Mouse (Mus musculus): ENCODE results near the gene Oxct2b.
"Not testable (repeated sequence)": the region's sequence is repeated elsewhere in the genome, so short reads cannot be mapped to it uniquely, and the experiment has no call there.

The Oxct2b gene

DNA sequence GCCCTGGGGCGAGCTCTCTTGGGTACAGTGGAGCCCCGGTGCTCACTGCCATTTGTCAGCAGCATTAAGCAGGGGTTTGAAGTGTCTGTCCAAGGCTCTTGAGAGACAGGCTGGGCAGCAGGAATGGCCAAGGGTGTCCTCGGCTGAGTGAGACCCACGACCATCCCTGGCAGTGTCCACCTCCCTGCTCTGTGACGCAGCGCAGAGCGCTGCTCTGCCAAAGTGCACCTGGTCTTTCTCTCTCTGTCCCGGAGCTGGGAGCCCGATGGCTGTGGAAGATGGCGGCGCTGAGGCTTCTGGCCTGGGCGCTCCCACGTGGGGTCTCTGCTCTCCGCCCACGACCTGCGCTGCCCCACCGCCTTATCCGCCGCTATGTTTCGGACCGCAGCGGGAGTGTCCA, at the start of gene Oxct2b:
Gene Oxct2b, plus strand, starts transcription at position 256 of the 400 bp plus-strand sequence.
- DNase-seq (ENCODE audit: low spot score in 2 of 2) = no peak

DNA sequence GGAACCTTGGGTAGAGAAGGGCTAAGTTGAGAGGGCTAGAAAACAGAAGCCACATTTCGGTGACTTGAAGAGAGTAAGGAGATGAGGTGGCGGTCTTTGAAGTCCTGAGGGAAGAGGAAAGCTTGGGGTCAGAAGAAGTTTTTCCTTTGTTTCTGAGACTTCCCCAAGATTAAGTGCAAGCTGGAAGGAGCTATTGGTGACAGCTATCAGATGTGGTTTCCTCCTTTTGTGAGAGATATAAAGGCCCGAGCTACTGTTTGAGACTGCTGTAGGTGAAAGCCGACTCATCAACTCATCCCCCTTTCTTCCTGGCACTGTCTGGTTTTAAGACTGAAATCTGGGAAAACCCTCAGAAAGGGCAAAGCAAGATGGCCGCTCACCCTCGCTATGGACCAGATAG, 47.4 kb upstream of the Oxct2b start:
- DNase-seq (ENCODE audit: low spot score in 2 of 2) = no peak

DNA sequence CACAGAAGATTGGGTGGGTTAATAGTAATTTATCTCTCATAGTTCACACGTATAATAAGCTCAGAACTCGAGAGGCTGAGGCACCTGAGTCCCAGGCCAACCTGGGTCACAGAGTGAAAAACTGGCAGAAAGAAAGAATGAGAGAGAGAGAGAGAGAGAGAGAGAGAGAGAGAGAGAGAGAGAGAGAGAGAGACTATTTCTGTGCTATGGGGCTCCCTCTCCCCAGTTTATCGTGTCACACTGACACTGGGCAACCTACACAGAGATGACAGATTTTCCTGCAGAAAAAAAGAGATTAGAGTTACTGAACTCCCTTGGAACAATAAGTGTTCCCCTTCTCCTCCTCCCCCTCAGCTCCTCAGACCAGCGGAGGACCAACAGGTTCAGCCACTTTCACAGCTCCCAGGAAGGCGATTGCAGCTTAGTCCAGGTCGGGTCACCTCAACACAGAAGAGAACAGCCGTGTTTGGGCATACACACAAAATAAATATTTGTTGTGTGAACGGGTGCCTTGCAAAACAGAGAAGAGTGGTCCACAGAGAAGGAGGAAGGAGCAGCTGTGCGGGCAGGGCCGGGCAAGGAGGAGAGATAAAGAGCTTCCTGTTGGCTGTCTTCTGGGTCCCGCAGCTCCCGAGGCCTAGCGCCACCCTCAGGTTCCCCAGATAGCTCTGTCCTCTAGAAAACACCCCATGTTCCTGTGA, 44.6 kb upstream of the Oxct2b start:
- no peak for DNase-seq (ENCODE audit: low spot score in 2 of 2)

DNA sequence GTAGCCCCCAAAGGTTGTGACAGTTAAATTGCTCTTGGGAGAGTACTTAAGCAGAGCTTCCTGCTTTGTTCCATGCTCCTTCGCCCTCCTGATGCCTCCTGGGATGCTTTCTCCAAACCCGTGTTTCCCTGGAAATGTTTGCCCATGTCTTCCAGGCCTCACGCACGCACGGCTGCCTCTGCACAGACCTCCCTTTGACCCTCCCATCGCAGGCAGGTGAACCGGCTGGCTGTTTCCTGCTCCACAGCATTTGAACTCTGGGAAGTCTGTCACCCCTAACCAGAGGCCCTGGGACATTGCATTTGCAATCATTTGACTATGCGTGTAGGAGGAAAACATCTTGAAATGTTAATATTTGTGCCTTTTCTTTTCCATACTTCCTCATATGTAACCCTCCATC, 39.1 kb upstream of the Oxct2b start:
- no peak for DNase-seq (ENCODE audit: low spot score in 2 of 2)

DNA sequence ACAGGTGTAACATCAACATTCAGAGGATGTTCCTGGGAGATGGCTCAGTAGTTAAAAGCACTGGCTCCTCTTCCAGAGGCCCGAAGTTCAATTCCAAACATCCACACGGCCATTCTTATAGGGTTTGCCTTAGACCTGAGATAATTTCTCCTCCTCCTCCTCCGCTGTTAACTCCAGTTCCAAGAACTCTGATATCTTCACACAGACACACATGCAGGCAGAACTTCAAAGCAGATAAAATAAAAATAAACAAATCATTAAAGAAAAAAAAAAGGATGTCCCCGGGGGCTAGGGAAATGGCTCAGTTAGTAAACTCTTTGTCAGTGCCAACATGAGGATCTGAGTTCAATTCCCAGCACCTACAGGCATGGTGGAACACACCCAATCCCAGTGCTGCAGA, 37.8 kb upstream of the Oxct2b start:
- DNase-seq (ENCODE audit: low spot score in 2 of 2) = no peak

DNA sequence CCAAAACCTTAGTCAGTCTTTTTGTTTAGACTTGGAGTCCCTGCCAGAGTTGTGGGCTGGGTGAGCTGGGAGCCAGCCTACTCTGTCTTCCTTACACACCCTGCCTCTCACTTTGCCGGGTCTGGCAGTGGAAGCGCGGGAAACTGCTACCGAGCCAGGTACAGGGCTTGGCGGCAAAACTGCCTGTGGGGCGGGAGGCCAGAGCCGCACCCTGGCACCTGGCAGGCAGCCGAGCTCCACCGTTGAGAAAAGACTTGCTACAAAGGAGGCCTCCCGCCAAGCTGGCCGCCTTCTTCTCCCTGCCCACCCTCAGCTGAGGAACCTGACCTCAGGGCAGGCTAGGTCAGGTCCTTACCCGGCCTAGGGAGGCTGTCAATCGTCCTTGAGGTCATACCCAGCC, 35.3 kb upstream of the Oxct2b start:
- peak; percentile 27 to 28 for DNase-seq (ENCODE audit: low spot score in 2 of 2)

DNA sequence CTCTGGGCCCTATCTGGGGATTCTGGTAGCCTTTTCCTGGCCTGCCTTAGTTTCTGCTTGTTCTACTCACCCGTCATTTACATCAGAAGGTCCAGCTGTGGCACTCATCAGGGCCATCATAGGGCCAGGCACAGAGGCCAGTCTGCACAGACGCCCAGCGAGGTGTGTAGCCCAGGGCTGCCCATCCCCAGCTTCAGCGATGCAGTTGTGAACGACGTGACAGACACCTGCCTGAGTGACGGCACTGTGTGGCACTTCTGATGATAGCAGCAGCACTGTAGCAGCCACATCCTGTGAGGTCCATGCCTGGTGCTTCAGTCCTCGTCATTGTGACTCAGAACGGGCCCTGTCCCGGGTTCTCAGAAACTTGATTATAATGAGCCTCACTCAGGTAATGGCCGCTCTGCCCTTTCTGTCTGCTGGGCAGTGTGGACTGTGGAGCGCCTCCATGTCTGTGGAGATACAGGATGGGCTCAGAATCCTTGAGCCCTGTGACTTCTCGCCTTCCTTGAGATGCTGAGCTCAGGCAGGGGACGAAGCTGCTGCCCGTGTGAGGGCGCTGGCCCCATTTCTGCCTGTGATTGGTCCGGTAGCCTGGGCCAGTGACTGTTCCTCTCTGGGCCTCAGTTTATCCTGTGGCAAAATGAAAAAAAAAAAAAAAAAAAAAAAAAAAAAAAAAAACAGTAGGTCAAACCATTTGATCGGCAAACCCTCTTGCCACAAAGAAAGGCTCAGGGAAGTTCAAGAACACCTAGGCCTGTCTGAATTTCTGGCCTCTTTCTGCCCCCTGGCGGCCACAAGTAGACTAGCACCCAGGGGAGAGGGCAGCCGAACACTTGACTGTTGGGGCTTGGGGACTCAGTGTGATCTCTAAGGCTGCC, 33.5 kb upstream of the Oxct2b start:
- DNase-seq (ENCODE audit: low spot score in 2 of 2) = peak; percentile 55 to 57

DNA sequence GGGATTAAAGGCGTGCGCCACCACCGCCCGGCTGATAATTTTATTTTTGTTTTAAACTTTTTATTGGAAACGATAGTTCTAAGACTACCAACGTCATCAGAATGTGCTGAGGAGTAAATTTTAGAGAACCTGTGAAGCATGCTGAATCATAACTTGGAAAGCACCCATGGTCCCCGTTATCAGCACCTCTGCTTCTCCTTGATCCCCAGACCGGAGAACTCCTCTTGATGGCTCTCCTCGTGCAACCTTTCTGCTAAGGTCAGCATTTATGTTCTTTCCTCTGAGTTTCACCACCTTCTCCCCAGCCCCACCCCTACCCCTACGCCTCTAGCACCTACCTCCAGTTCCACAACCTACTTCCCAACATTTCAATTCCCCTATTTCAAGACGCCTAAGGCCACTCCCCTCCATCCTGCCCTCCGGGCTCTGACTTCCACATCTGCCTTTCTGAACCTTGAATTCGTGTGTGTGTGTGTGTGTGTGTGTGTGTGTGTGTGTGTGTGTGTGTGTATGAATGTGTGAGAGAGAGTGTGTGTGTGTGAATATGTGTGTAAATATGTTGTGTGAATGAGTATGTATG, 32.7 kb upstream of the Oxct2b start:
- no peak for DNase-seq (ENCODE audit: low spot score in 2 of 2)

DNA sequence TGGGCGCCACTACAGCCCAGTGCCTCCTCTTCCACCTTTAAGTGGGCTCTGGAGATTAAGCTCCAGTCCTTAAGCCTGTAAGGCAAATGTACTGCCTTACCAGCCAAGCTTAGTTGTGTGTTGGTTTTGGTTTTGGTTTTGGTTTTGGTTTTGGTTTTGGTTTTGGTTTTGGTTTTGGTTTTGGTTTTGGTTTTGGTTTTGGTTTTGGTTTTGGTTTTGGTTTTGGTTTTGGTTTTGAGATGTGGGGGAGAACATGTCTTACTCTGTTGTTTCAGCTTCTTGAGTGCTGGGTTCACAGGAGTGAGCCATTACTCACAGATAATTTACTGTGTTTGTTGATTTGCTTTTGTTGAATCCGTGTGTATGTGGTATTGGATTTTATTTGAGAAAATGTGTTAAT, 30.8 kb upstream of the Oxct2b start:
- no peak for DNase-seq (ENCODE audit: low spot score in 2 of 2)

DNA sequence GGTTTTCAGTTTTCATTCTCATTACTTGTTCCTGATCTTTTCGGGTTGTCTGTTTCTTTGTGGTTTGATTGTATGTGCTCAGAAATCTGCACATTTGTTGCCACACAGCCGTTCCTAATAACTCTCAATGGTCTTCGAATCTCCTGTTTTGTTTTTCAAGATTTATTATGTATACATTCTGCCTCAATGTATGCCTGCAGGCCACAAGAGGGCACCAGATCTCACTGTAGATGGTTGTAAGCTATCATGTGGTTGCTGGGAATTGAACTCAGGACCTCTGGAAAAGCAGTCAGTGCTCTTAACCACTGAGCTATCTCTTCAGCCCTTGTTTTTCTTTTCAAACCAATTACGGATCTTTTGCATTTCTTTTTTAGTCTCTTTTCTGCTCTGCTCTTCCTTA, 29.7 kb upstream of the Oxct2b start:
- DNase-seq (ENCODE audit: low spot score in 2 of 2) = no peak

DNA sequence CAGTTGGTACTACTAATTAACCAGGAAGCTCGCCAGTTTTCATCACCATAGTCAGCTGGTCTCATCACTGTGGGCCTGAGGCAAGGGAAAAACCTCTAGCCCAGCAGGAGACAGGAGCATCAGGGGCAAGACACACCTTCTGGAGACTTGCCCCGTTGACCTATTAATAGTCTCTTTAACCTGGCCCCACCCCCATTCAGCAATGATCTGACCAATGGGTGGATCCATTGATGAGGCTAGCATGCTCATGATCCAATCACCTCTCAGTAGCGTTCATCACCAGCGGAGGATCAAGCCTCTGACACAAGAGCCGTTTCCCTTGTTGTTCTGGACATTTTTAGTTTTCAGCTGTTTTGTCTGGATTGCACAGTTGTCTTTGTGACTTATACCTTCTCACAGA, 23.4 kb upstream of the Oxct2b start:
- DNase-seq (ENCODE audit: low spot score in 2 of 2) = no peak

DNA sequence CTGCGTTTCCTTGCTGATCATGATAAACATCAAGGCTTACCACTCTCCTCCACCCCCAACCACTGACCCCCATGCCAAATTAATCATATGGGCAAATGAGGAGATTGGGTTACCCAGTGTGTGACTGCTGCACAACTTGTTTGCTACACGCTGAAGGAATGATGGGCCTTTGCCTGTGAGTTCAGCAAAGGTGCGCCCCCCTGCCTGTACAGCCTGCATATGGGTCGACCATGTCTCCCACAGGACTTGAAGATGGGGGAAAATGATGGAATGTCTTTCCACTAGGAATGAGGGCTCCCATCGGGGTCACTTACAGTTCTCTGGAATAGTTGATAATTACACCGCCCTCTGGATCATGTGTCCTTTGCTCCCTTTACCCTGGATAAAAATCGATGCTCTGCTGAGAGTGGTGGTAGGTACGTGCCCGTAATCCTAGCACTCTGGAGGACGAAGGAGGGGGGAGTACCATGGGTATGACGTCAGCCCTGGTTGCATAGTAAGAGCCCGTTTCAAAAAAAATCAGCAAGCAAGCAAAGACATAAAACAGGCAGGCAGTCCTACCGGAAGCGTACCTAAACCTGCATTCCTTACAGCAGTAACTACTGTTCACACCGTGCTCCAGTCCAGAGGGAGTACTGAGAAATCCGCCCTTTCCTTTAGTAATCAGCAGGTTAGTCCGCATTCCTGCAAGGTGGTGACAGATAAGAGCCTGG, 22.8 kb upstream of the Oxct2b start:
- no peak for DNase-seq (ENCODE audit: low spot score in 2 of 2)

DNA sequence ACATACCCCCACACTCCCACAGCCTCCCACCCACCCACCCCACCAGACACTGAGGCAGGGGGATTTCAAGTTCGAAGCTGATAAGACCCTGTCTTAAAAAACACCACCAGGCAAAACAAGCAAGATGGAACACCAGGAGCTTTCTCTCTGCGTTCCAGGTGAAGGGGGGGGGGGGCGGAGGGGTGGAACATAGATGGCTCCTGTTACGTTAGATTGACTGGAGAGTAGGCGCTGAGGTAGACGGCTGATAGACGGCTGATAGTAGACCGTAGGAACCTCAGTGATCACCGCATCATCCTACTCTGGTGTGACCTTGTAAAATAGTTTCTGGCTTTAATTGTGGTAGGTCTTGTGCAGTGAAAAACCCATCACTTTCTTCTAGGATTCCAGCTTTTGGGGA, 22.2 kb upstream of the Oxct2b start:
- DNase-seq (ENCODE audit: low spot score in 2 of 2) = no peak

DNA sequence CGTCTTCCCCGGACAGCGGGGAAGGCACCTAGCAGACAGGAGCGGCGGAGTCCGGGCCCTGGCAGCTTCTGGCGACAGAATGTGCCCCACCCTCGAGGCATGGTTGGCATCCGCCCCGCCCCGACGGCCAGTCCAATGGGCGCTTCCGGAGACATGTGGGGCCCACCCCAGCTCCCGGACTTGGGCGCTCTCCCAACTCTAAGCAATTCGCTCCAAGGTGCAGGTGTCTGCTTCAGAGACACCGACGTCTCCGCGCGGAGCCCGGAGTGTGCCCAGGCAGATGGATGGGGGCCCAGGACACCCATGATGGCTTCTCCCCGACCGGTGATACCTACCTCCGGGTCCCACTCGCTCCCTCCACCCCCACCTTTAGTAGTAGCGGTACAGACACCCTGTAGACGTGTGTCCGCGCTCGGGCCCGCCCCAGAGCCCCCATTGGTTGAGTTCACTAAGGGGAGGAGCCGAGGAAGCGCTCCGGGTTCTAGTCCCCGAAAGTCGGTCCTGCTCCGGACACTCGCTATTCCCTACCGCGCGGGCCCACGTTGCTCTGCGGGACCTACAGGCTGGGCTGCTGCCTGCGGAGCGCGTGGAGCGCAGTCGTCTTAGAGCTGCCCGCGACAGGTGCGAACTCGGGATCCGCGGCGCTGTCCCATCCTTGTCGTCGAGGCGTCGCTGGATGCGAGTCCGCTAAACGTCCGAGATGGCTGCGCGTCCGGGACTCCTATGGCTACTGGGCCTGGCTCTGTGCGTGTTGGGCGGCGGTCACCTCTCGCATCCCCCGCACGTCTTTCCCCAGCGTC, 11.2 kb upstream of the Oxct2b start, which contains the start of gene Bmp8b:
Gene Bmp8b, plus strand, starts transcription at position 515 of the 800 bp plus-strand sequence.
- DNase-seq (ENCODE audit: low spot score in 2 of 2) = no peak

DNA sequence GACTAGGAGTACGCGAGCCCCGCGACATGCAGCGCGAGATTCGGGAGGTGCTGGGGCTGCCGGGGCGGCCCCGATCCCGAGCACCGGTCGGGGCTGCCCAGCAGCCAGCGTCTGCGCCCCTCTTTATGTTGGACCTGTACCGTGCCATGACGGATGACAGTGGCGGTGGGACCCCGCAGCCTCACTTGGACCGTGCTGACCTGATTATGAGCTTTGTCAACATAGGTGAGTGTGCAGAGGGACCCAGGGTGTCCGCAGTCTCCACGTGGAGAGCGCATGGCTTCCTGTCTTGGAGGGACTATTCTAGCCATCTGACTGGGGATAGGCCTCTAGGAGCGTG, 10.6 kb upstream of the Oxct2b start:
- no peak for DNase-seq (ENCODE audit: low spot score in 2 of 2)

DNA sequence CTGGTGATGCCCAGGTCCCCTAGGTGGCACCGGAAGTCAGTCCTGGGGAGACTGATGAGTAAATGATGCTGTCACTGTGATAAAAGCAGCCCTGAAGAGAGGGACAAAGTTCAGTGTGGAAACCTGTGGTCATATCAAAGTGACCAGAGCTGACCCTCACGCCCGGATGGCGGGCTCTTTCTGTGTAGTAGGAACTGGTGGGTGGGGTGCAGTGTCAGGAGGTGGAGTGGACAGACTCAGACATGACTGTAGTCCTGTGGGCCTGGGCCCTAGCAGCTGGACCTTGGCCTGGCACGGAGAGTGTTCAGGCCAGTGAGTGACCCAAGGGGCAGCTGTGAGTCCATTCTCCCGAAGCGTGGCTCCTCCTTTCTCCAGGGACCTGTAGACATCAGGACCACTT, 10.1 kb upstream of the Oxct2b start:
- DNase-seq (ENCODE audit: low spot score in 2 of 2) = not testable (repeated sequence)

DNA sequence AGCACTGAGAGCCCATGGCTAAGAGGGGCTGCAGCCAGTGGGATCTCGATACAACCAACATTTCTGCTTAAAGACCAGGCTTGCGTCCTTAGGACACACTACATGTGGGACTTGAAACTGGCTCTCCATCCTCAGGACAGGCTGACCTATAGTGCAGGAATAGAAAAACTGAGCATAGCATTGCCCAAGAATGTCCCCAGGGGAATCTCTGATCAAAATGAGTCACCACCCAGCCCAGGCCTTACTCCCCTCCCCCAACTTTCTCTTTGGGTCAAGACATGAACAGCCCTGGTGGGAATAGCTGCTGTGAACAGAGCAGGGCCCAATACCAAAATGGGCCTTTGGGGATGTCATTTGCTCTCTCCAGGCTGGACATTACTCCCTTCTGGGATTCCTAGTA, 9.2 kb upstream of the Oxct2b start:
- no peak for DNase-seq (ENCODE audit: low spot score in 2 of 2)

DNA sequence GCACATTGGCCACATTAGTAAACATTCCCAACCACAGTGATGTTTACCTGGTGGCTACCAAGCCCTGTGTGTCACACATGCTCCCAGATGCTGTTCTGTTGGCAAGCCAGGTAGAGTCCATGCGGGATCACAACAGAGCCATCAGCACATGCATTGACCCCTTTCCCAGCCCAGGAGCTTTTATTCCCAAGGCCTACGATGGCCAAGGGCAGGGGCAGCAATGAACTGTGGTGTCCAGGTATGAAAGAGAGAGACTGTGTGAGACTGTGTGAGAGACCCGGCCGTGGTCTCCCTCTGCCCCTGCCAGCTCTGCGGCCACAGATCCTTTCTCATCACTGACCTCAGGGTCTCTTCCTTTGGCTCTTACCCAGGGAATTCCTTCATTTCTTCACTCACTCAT, 8.0 kb upstream of the Oxct2b start:
- no peak for DNase-seq (ENCODE audit: low spot score in 2 of 2)

DNA sequence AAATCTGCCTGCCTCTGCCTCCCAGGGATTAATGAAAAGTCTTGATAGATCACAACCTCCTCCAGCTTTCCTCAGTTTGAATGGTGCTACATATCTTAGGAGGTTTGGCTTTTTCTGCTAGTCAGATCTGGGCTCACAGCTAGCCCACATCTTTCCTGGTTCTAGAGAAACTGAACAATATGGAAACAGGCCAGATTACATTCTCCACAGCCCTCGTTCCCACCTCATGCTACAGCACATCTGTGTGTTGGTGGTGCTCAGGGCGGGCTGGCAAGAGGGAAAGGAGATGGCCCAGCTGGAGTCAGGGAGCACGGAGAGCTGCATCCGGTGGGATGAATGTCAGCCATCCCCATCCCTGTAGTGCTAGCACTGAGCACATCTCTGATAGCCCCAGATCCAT, 5.3 kb upstream of the Oxct2b start:
- DNase-seq (ENCODE audit: low spot score in 2 of 2) = peak; percentile 28 to 54

DNA sequence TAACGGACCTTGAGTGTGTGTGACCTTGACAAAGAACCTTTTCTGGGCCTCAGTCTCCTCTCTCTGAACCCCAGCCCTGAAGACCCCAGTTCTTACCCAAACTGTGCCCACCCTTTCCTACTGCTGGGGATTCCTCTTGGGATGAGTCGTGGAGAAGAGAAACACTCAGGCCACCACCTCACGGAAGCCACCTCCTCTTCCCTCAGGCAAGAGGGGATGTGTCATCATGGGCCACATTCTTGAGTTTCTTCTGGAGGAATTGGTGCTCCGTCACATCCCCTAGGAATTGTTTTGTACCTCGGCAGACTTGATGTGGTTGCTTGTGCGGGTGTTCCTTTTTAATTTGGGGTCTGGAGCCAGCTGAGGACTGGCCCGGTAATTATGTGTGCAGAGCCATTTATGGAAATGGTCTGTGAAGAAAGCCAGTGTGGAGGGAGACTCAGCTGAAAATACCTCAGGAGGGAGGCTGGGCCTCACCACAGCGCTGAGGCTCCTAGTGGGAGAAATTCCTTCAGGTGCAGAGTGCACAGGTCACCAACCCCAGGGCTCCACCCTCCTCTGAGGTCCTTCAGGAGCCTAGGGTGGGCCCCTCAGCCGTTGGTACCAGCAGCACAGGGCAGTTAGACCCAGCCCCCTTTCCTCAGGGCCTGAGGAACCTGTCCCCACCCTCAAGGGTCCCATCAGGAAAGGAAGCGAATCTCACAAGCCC, 4.6 kb upstream of the Oxct2b start:
- DNase-seq (ENCODE audit: low spot score in 2 of 2) = not testable (repeated sequence)
